Mouse (Mus musculus) bone marrow, adult 2 months (tissue): ENCODE measurements around the gene Tenm4. TPM values are rescaled to one million over a fixed set of nuclear protein-coding genes. Genes with fewer than 3 reads are reported as not detected.

Experiments used
- H3K27ac ChIP-seq: fragments of 200-500 bp; 2 replicates; pipeline ENCODE4 v1.5.1; 2012; ENCODE audit warnings: low read depth, mild to moderate bottlenecking, control low read depth, inconsistent platforms, low read length; ENCODE audit not compliant: control insufficient read depth, poor library complexity, insufficient read depth
- H3K4me1 ChIP-seq: fragments of 200-500 bp; 2 replicates; pipeline ENCODE4 v1.6.1; 2011; ENCODE audit warnings: low read length; ENCODE audit not compliant: control insufficient read depth, insufficient read depth
- H3K4me3 ChIP-seq: fragments of 200-500 bp; replicated peaks from 2 replicates; pipeline ENCODE3; 2011; ENCODE audit warnings: mild to moderate bottlenecking, low read depth, low read length, control low read depth; ENCODE audit not compliant: control insufficient read depth
- CTCF ChIP-seq: fragments of 200-500 bp; IDR thresholded peaks from 2 replicates; pipeline ENCODE4 v1.5.1; 2011; ENCODE audit warnings: low read length, control low read depth; ENCODE audit not compliant: control insufficient read depth, insufficient read depth
- POLR2A ChIP-seq: fragments of 200-500 bp; IDR thresholded peaks from 2 replicates; pipeline ENCODE4 v1.6.1; 2011; ENCODE audit warnings: low read depth, mild to moderate bottlenecking, control low read depth, low read length, borderline replicate concordance; ENCODE audit not compliant: control insufficient read depth
- WGBS: fragments of 180-500 bp; shearing (Covaris S2); methylation state at CpG from one replicate; pipeline ENCODE4 v1.1.7; 2018; 5-methylcytosine and 5-hydroxymethylcytosine counted together
- polyA plus RNA-seq: library from polyadenylated mRNA; stranded (reverse); fragments of >200 nt; gene quantifications from 2 replicates; pipeline ENCODE4 v1.2.4, GENCODE M21; 2011; ENCODE audit warnings: low replicate concordance; ENCODE audit not compliant: missing spikeins, insufficient read depth, insufficient read length

Gene Tenm4
- polyA plus RNA-seq, 1 experiment = 1.3 TPM

- WGBS = 82% methylated on average over 9 of the region's 9 CpGs
- H3K4me1 ChIP-seq = no peaks in the 10 kb centered on the region; the same call in 1 of the 2 replicates
- TF ChIP-seq CTCF (no peak), POLR2A (no peak)
- H3K4me3 ChIP-seq = no peak overlapping the region
- no peak overlapping the region for H3K27ac ChIP-seq
Observed at GRCm38 (mm10) chr7:96536313-96536880, 365.4 kb downstream of the Tenm4 start.

GRCm38 (mm10) chr7:96539248-96540034 lies 368.4 kb downstream of the Tenm4 start:
- Histone ChIP-seq H3K27ac (no peak overlapping the region), H3K4me1 (no peaks in the 10 kb centered on the region; the same call in 1 of the 2 replicates), H3K4me3 (no peak overlapping the region)
- TF ChIP-seq POLR2A (no peak), CTCF (no peak)
- 60% methylated on average over 4 of the region's 4 CpGs for WGBS

DNA sequence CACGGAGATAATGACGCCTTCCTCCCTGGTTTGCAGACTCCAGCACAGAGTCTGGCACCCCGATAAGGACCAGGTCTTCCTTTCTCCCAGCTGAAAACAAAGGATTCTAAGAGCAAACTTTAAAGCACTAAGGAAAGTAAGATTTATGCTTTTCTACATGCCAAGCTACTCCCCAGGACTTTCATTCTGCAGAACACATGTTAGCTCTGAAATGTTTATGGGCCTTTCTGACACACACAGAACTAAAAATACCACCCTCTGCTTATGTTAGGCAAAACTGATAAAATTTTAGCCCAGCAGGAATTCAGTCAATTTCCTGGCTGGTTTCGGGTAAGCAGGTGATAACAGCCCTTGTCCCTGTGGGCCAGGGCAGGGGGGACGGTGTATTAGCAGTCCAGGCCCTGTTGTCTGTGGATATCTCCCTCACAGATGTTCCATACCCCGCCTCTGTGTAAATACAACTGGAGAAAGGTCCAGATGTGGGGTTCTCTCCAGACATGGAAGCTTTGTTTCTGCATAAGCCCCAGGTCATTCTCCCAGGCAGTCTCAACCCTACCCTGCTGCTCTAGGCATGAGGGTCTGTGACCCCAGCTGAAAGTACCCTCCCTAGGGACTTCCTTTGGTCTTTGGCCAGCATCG lies 369.5 kb downstream of the Tenm4 start:
- Histone ChIP-seq H3K4me3 (no peak overlapping the region), H3K4me1 (no peaks in the 10 kb centered on the region; the same call in 1 of the 2 replicates), H3K27ac (no peak overlapping the region)
- 47% methylated on average over 7 of the region's 7 CpGs for WGBS
- TF ChIP-seq POLR2A (no peak), CTCF (no peak)

- no peak overlapping the region for H3K4me3 ChIP-seq
- no peaks in the 10 kb centered on the region for H3K4me1 ChIP-seq
- H3K27ac ChIP-seq = no peak overlapping the region
- TF ChIP-seq CTCF = no peak
- no peak for TF ChIP-seq POLR2A
- 55% methylated on average over 5 of the region's 5 CpGs for WGBS
Observed at GRCm38 (mm10) chr7:96545979-96546378, 374.9 kb downstream of the Tenm4 start.

GRCm38 (mm10) chr7:96551809-96552208 lies 380.8 kb downstream of the Tenm4 start:
- Histone ChIP-seq H3K4me1 (no peaks in the 10 kb centered on the region), H3K4me3 (no peak overlapping the region), H3K27ac (no peak overlapping the region)
- 75% methylated on average over 4 of the region's 4 CpGs for WGBS
- no peak for TF ChIP-seq POLR2A
- TF ChIP-seq CTCF = no peak

- WGBS = 82% methylated on average over 7 of the region's 7 CpGs
- Histone ChIP-seq H3K4me3 (no peak overlapping the region), H3K27ac (no peak overlapping the region), H3K4me1 (no peaks in the 10 kb centered on the region)
- TF ChIP-seq CTCF (no peak), POLR2A (no peak)
Observed at GRCm38 (mm10) chr7:96552292-96552860, 381.3 kb downstream of the Tenm4 start.

GRCm38 (mm10) chr7:96554277-96554690 lies 383.2 kb downstream of the Tenm4 start:
- no peak overlapping the region for H3K4me3 ChIP-seq
- TF ChIP-seq POLR2A (no peak), CTCF (peak; percentile 57)
- WGBS = 8% methylated on average over 6 of the region's 6 CpGs
- H3K4me1 ChIP-seq = no peaks in the 10 kb centered on the region
- no peak overlapping the region for H3K27ac ChIP-seq

GRCm38 (mm10) chr7:96555294-96555693 lies 384.2 kb downstream of the Tenm4 start:
- Histone ChIP-seq H3K4me1 (no peaks in the 10 kb centered on the region), H3K4me3 (no peak overlapping the region), H3K27ac (no peak overlapping the region)
- 60% methylated on average over 5 of the region's 5 CpGs for whole genome bisulfite sequencing
- TF ChIP-seq CTCF (no peak), POLR2A (no peak)

DNA sequence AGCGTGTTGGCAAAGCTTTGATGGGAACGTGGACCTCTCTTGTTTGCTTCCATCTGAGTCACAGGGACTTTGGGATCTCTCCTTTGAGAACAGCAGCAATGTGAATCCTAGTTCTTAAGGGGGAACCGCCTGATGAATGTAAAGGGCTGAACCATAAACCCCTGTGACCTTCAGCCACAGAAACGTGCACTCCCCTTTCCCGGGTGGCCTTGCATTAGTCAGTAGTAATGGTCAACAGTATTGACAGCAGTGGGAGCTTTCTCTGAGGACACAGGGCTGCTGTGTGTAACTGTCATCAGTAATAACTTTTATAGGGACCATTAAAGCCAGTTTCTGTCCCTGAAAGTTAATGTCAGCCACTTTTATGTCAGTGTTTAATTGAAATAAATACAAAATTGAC lies 385.7 kb downstream of the Tenm4 start:
- TF ChIP-seq CTCF (no peak), POLR2A (no peak)
- Histone ChIP-seq H3K4me1 (no peaks in the 10 kb centered on the region), H3K4me3 (no peak overlapping the region), H3K27ac (no peak overlapping the region)
- 80% methylated on average over 5 of the region's 5 CpGs for WGBS
